Mouse (Mus musculus): ENCODE measurements around the gene Pak1ip1.
A peak's percentile ranks its signal among the peaks of the same experiment; 100 is the strongest.

DNA sequence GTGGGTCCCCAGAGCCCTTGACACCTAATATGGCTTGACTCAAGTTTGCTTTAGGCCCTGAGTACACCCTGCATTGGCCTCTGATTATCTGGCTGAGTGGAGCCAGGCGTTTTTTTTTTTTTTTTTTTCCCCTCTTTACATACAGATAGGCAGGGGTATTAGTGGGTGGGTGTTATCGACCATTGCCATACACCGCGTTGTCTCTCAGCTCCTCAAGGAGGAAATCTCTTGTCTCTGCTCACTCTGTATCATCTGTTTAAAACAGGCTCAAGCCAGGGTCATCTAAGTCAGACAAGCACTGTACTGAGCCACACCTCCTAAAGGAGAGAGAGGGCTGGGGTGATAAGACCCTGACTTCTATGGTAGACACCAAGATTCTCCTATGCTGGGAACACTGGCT, 17.0 kb downstream of the Pak1ip1 start:
- TF ChIP-seq GATA1 (IDR thresholded peaks at IDR 0.05; ENCODE audit: low read length) = peak; percentile 79
- TF ChIP-seq TAL1 (IDR thresholded peaks at IDR 0.05; ENCODE audit: low read length) = peak; percentile 74

All from erythroblast, embryonic 14.5 days (primary cell).